ENCODE assay signal across 9 mouse cellular contexts in genomic region chr6:95207063-95207462, GRCm38 (mm10).
DNase-seq lines count a peak whose midpoint lies in the region; ATAC-seq and TF ChIP-seq lines count a peak whose summit lies in the region.
"Had no signal": no experiment of that assay in that cellular context is flagged by ENCODE, and none has a peak within 500 bp of the region (broad histone marks: within the 10 kb centered on the region; RNA-seq: fewer than 3 reads in every experiment).

No protein-coding gene starts in this region.

- H3K4me1 ChIP-seq in kidney, embryonic 16.5 days (ENCODE audit: insufficient read depth, low read length): no peaks in the 10 kb centered on the region
- no peaks in the 10 kb centered on the region for H3K4me1 ChIP-seq in ES-E14 (ENCODE audit: control insufficient read depth in 2 of 2, insufficient read depth in 2 of 2, low read length in 2 of 2, poor library complexity in 1 of 2)
- H3K4me1 ChIP-seq in embryonic fibroblast, embryonic 13.5 days (ENCODE audit: control insufficient read depth, insufficient read depth, low read length): no peaks in the 10 kb centered on the region
- 0 out of 2 replicates have a peak, but pooled peaks cover 1% of the 10 kb centered on the region for H3K4me1 ChIP-seq in limb, embryonic 11.5 days (ENCODE audit: control insufficient read depth, insufficient read depth, low read length)
- H3K4me1 ChIP-seq: liver, embryonic 13.5 days had no signal

- no peaks in the 10 kb centered on the region for H3K27me3 ChIP-seq in kidney, embryonic 16.5 days (ENCODE audit: insufficient read depth, low read length)
- H3K27me3 ChIP-seq in limb, embryonic 11.5 days (ENCODE audit: control insufficient read depth, insufficient read depth, low read length): no peaks in the 10 kb centered on the region
- H3K27me3 ChIP-seq: liver, embryonic 13.5 days had no signal

- no peaks in the 10 kb centered on the region for H3K9me3 ChIP-seq in kidney, embryonic 16.5 days (ENCODE audit: low read length)
- H3K9me3 ChIP-seq in ES-E14 (ENCODE audit: control insufficient read depth, insufficient read depth, low read depth, low read length): no peaks in the 10 kb centered on the region
- no peaks in the 10 kb centered on the region for H3K9me3 ChIP-seq in limb, embryonic 11.5 days (ENCODE audit: control insufficient read depth, low read length)
- H3K9me3 ChIP-seq: liver, embryonic 13.5 days had no signal

- in situ Hi-C loops in ES-E14 (cut with MboI; ENCODE audit: low sequenced_read_pairs in 2 of 2, unreplicated experiment in 2 of 2): no loop called here

- H3K27ac ChIP-seq in kidney, embryonic 16.5 days (ENCODE audit: low read length): no peak overlapping the region
- no peak overlapping the region for H3K27ac ChIP-seq in ES-E14 (ENCODE audit: insufficient read depth, low read depth, low read length, poor library complexity, severe bottlenecking)
- H3K27ac ChIP-seq in embryonic fibroblast, embryonic 13.5 days (ENCODE audit: insufficient read depth, low read length): no peak overlapping the region
- no peak overlapping the region for H3K27ac ChIP-seq in limb, embryonic 11.5 days (replicated peaks; ENCODE audit: low read depth, low read length)
- H3K27ac ChIP-seq: liver, embryonic 13.5 days had no signal

- H3K4me3 ChIP-seq in kidney, embryonic 16.5 days (ENCODE audit: low read length): no peak overlapping the region
- no peak overlapping the region for H3K4me3 ChIP-seq in ES-E14 (ENCODE audit: insufficient read depth in 1 of 2, low read depth in 1 of 2, low read length in 2 of 2, poor library complexity in 1 of 2, severe bottlenecking in 1 of 2)
- H3K4me3 ChIP-seq in embryonic fibroblast, embryonic 13.5 days (ENCODE audit: insufficient read depth, low read length): no peak overlapping the region
- no peak overlapping the region for H3K4me3 ChIP-seq in limb, embryonic 11.5 days (ENCODE audit: low read depth, low read length)
- H3K4me3 ChIP-seq: liver, embryonic 13.5 days had no signal

- no peak overlapping the region for H3K9ac ChIP-seq in kidney, embryonic 16.5 days (replicated peaks; ENCODE audit: low read length)
- H3K9ac ChIP-seq in ES-E14 (ENCODE audit: insufficient read depth, low read depth, low read length, poor library complexity, severe bottlenecking): no peak overlapping the region
- no peak overlapping the region for H3K9ac ChIP-seq in limb, embryonic 11.5 days (ENCODE audit: low read length)
- H3K9ac ChIP-seq: liver, embryonic 13.5 days had no signal

- no peak overlapping the region for H3K4me2 ChIP-seq in kidney, embryonic 16.5 days (replicated peaks; ENCODE audit: low read depth, low read length)
- H3K4me2 ChIP-seq in limb, embryonic 11.5 days (ENCODE audit: low read depth, severe bottlenecking): no peak overlapping the region
- H3K4me2 ChIP-seq: liver, embryonic 13.5 days had no signal

- ATAC-seq in kidney, embryonic 16.5 days (ENCODE audit: low FRiP score, low TSS enrichment): no peak
- no peak for ATAC-seq in limb, embryonic 11.5 days (ENCODE audit: insufficient number of reproducible peaks, low FRiP score, low TSS enrichment, low read depth)

- peak; percentile 28 to 73 for DNase-seq in adrenal gland, adult (ENCODE audit: inconsistent age in 2 of 2, low spot score in 1 of 2)
- no peak for DNase-seq in adrenal gland, postnatal 4 days (ENCODE audit: low spot score in 2 of 2)
- peak; percentile 12 for DNase-seq in kidney, adult 11 months
- DNase-seq in ES-E14 (ENCODE audit: low read depth, low spot score): peak; percentile 24
- peak; percentile 66 for DNase-seq in limb, embryonic 11.5 days (ENCODE audit: low spot score)
- peak; percentile 63 for DNase-seq in thymus, postnatal 4 days
- DNase-seq: liver, embryonic 13.5 days had no signal

- WGBS in kidney, embryonic 16.5 days: 47% methylated on average over 2 of the region's 2 CpGs
- WGBS in limb, embryonic 11.5 days: 35% methylated on average over 2 of the region's 2 CpGs

- TF ChIP-seq CTCF in embryonic fibroblast, embryonic 13.5 days (IDR thresholded peaks at IDR 0.05; ENCODE audit: borderline replicate concordance, insufficient read depth, low read length): peak; percentile 22; the same call in 1 of the 2 replicates

- no peak for TF ChIP-seq POLR2A in embryonic fibroblast, embryonic 13.5 days (IDR thresholded peaks at IDR 0.05; ENCODE audit: low read depth, low read length)

- no peaks in the 10 kb centered on the region for H3K36me3 ChIP-seq in kidney, embryonic 16.5 days (ENCODE audit: insufficient read depth, low read length)
- H3K36me3 ChIP-seq in ES-E14 (ENCODE audit: control insufficient read depth, insufficient read depth, low read length, poor library complexity, severe bottlenecking): no peaks in the 10 kb centered on the region
- no peaks in the 10 kb centered on the region for H3K36me3 ChIP-seq in limb, embryonic 11.5 days (ENCODE audit: control insufficient read depth, insufficient read depth, low read length)
- H3K36me3 ChIP-seq: liver, embryonic 13.5 days had no signal

TF ChIP-seq in ES-E14, 5 proteins besides CTCF, POLR2A, EP300 and RAD21:
- TF ChIP-seq ZC3H11A (IDR thresholded peaks at IDR 0.05; ENCODE audit: borderline replicate concordance, low read depth, low read length) (no peak), CHD2 (IDR thresholded peaks at IDR 0.05; ENCODE audit: low read depth, low read length) (no peak), HCFC1 (IDR thresholded peaks at IDR 0.05; ENCODE audit: borderline replicate concordance, insufficient read depth, low read length) (no peak), ZNF384 (IDR thresholded peaks at IDR 0.05; ENCODE audit: low read depth, low read length) (no peak), MAFK (IDR thresholded peaks at IDR 0.05; ENCODE audit: insufficient read depth, low read depth, low read length) (no peak)

Comparison
In these comparisons a context has a peak if more than half of its experiments do, and no peak if none do; other contexts are left out.
1. DNase-seq: peak in adrenal gland, adult (2 of 2), kidney, adult 11 months (single experiment), ES-E14 (single experiment), limb, embryonic 11.5 days (single experiment) and thymus, postnatal 4 days (single experiment); none in adrenal gland, postnatal 4 days (0 of 2).